Mouse (Mus musculus): ENCODE data around the gene Cbl. TPM values are rescaled to one million over a fixed set of nuclear protein-coding genes. Genes with fewer than 3 reads are reported as not detected.

Cbl gene
- polyA plus RNA-seq, 1 experiment from 2014 or later = 20.2 TPM

GRCm38 (mm10) chr9:44108269-44109055 lies 125.4 kb downstream of the Cbl start:
- in situ Hi-C loops (cut with MboI; ENCODE audit: low pct_unique_long_range_greater_than_20kb) = no loop called here
- CTCF ChIA-PET = interaction anchor here (1.3 to 1.8 kb wide), 5 partner anchors 11 to 34 kb away, joined by 3 to 6 read pairs (median 5); no protein-coding TSS in a partner anchor
- ATAC-seq (no peak), DNase-seq (ENCODE audit: low read depth, low spot score) (no peak)
- POLR2A ChIA-PET = interaction anchor here (1.1 kb wide), 1 partner anchor 125 kb away, joined by 3 read pairs; the partner anchor contains the start of gene Cbl
- TF ChIP-seq CTCF (IDR thresholded peaks at IDR 0.05) = no peak
- no peaks in the 10 kb centered on the region for H3K27me3 ChIP-seq

DNA sequence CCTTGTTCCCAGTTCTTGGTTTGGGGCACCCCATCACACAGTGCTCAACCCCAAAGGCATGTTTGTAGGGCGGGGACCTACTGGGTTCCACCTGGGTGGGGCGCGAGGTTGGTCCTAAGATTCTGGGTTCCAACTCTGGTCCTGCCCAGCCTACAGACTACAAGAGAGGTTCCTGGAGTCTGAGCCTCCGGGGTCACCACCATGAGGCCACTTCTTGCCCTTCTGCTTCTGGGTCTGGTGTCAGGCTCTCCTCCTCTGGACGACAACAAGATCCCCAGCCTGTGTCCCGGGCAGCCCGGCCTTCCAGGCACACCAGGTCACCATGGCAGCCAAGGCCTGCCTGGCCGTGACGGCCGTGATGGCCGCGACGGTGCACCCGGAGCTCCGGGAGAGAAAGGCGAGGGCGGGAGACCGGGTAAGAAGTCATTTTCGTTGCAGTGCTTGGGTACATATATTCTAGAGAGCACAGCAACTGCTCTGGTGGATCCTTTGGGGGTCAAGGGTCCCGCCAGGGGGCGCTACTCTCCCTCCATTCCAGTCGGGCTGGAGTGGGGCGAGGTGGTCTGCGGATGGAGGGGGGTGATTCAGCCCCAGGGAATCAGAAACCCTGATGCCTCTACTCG lies 126.2 kb downstream of the Cbl start:
- in situ Hi-C loops (cut with MboI; ENCODE audit: low pct_unique_long_range_greater_than_20kb) = no loop called here
- ChIA-PET POLR2A (interaction anchor here (1.1 to 1.7 kb wide), 2 partner anchors 29 to 126 kb away, joined by 3 read pairs; partner anchors contain the start of gene Cbl), CTCF (no interaction called here)
- no peaks in the 10 kb centered on the region for H3K27me3 ChIP-seq
- DNase-seq (ENCODE audit: low read depth, low spot score) (no peak), ATAC-seq (no peak)
- TF ChIP-seq CTCF (IDR thresholded peaks at IDR 0.05) = no peak

DNA sequence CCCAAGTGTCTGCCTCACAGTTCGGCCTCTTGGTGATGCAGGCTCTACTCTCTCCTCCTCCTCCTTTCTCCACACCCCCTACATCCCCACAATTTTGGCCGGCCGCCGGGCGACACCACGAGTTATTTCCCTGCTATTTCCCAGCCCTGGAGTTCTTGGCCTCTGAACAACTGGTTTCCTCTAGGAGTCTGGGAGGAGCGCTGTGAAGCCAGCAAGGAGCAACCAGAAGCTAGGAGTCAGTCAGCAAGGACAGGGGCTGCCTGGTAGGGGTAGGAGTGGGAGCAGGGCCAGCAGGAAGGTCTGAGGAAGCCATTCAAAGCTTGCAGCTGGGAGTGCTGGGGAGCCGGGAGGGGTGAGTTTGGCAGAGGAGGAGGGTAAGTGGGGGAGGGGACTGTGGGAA lies 126.7 kb downstream of the Cbl start, which contains the start of gene C1qtnf5:
C1qtnf5 (plus strand) TSS at position 136 of the 400 bp plus-strand sequence.
- in situ Hi-C loops (cut with MboI; ENCODE audit: low pct_unique_long_range_greater_than_20kb) = no loop called here
- CTCF ChIA-PET = no interaction called here

DNA sequence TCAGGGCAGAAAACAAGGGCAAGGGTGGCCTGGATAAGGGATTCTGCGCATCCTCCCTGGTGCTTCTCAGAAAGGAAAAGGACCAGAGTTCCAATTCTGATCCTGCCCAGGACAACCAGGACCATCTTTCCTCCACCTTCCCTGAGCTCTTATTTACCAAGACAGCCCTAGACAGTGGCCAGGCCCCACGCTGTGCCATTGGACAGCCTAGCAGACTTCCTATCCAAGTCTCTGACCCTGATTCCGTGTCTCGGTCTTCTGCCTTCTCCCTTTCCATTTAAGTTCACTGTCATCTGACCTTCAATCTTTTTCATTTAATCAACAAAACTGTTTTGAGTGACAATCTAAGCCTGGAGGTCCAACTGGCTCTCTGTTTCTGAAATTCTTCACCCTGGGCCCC lies 127.3 kb downstream of the Cbl start:
- no peak for TF ChIP-seq CTCF (IDR thresholded peaks at IDR 0.05)
- no peaks in the 10 kb centered on the region for H3K27me3 ChIP-seq
- ChIA-PET POLR2A (interaction anchor here (0.7 to 1.7 kb wide), 2 partner anchors 9 to 28 kb away, joined by 3 to 4 read pairs; no protein-coding TSS in a partner anchor), CTCF (no interaction called here)
- in situ Hi-C loops (cut with MboI; ENCODE audit: low pct_unique_long_range_greater_than_20kb) = no loop called here
- ATAC-seq (no peak), DNase-seq (ENCODE audit: low read depth, low spot score) (no peak)

More for the DNA sequence above, 126.7 kb downstream of the Cbl start, which contains the start of gene C1qtnf5:
- ATAC-seq (no peak), DNase-seq (ENCODE audit: low read depth, low spot score) (no peak)
- TF ChIP-seq CTCF (IDR thresholded peaks at IDR 0.05) = no peak
- POLR2A ChIA-PET = interaction anchor here (1.7 kb wide), 1 partner anchor 29 kb away, joined by 3 read pairs; no protein-coding TSS in a partner anchor
- no peaks in the 10 kb centered on the region for H3K27me3 ChIP-seq

- POLR2A ChIA-PET = interaction anchor here (0.7 to 1.7 kb wide), 2 partner anchors 9 to 28 kb away, joined by 3 to 4 read pairs; no protein-coding TSS in a partner anchor
These were observed 127.7 kb downstream of the Cbl start for GRCm38 (mm10) chr9:44106182-44106581.

DNA sequence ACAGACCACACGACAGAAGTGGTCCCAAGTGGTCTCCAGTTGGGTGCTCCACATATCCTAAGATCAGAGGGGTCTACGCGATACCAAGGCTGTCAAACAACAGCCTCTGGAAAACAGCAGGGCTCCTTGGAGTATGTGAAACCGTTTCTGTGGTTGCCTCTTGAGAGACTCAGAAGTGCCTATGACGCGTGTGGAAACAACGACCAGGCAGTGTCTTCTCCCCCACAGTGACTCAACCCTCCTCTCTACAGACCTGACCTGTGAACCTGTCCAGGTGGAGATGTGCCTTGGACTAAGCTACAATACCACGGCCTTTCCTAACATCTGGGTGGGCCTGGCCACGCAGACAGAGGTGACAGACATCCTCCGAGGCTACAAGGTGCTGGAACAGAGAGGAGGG lies 128.1 kb downstream of the Cbl start:
- ATAC-seq = no peak
- CTCF ChIA-PET = no interaction called here
- TF ChIP-seq CTCF (IDR thresholded peaks at IDR 0.05) = no peak
- H3K27me3 ChIP-seq = no peaks in the 10 kb centered on the region
- DNase-seq (ENCODE audit: low read depth, low spot score) = no peak
- in situ Hi-C loops (cut with MboI; ENCODE audit: low pct_unique_long_range_greater_than_20kb) = no loop called here
- POLR2A ChIA-PET = interaction anchor here (0.7 to 1.7 kb wide), 2 partner anchors 9 to 27 kb away, joined by 3 to 4 read pairs; no protein-coding TSS in a partner anchor

More at GRCm38 (mm10) chr9:44106182-44106581, 127.7 kb downstream of the Cbl start:
- H3K27me3 ChIP-seq = no peaks in the 10 kb centered on the region
- ATAC-seq (no peak), DNase-seq (ENCODE audit: low read depth, low spot score) (no peak)
- CTCF ChIA-PET = no interaction called here
- no peak for TF ChIP-seq CTCF (IDR thresholded peaks at IDR 0.05)
- in situ Hi-C loops (cut with MboI; ENCODE audit: low pct_unique_long_range_greater_than_20kb) = no loop called here

- TF ChIP-seq CTCF (IDR thresholded peaks at IDR 0.05) = no peak
- POLR2A ChIA-PET = no interaction called here
- H3K27me3 ChIP-seq = no peaks in the 10 kb centered on the region
- CTCF ChIA-PET = interaction anchor here (1.0 kb wide), 1 partner anchor 10 kb away, joined by 4 read pairs; no protein-coding TSS in a partner anchor
- in situ Hi-C loops (cut with MboI; ENCODE audit: low pct_unique_long_range_greater_than_20kb) = no loop called here
- ATAC-seq (no peak), DNase-seq (ENCODE audit: low read depth, low spot score) (no peak)
These were observed 129.0 kb downstream of the Cbl start for GRCm38 (mm10) chr9:44104881-44105280.

DNA sequence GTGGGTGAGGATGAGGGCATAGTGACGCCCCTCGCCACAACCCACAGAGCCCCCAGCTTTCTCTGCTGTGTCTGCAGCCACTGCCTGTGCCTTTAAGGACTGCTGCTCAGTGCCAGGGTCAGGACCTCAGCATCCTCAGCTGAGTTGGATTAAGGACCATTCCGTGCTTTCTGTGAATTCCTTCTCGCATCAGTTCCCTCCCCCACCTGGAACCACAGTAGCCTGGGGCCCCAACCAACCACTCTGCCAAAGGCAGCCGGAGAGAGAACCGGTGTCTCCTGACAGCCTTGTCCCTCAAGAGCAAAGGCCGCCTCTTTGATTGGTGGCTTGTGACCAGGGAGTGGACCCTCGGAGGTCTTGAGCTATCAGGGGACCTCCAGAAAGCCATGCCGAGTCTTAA lies 132.4 kb downstream of the Cbl start, which contains the start of gene Mfrp:
Mfrp (plus strand) TSS at position 240 of the 400 bp plus-strand sequence.
- DNase-seq (ENCODE audit: low read depth, low spot score) (no peak), ATAC-seq (no peak)
- no peak for TF ChIP-seq CTCF (IDR thresholded peaks at IDR 0.05)

GRCm38 (mm10) chr9:44096536-44096935 lies 137.3 kb downstream of the Cbl start:
- DNase-seq (ENCODE audit: low read depth, low spot score) (no peak), ATAC-seq (no peak)
- CTCF ChIA-PET = interaction anchor here (1.2 to 3.4 kb wide), 4 partner anchors 13 to 39 kb away, joined by 3 to 24 read pairs (median 6); no protein-coding TSS in a partner anchor
- no peak for TF ChIP-seq CTCF (IDR thresholded peaks at IDR 0.05)
- no peaks in the 10 kb centered on the region for H3K27me3 ChIP-seq
- in situ Hi-C loops (cut with MboI; ENCODE audit: low pct_unique_long_range_greater_than_20kb) = no loop called here
- POLR2A ChIA-PET = no interaction called here

More for the DNA sequence above, 132.4 kb downstream of the Cbl start, which contains the start of gene Mfrp:
- ChIA-PET CTCF (no interaction called here), POLR2A (no interaction called here)
- in situ Hi-C loops (cut with MboI; ENCODE audit: low pct_unique_long_range_greater_than_20kb) = no loop called here
- no peaks in the 10 kb centered on the region for H3K27me3 ChIP-seq

- no peaks in the 10 kb centered on the region for H3K27me3 ChIP-seq
- in situ Hi-C loops (cut with MboI; ENCODE audit: low pct_unique_long_range_greater_than_20kb) = no loop called here
- no peak for TF ChIP-seq CTCF (IDR thresholded peaks at IDR 0.05)
- ChIA-PET POLR2A (no interaction called here), CTCF (interaction anchor here (1.2 to 3.4 kb wide), 5 partner anchors 14 to 112 kb away, joined by 3 to 24 read pairs (median 6); no protein-coding TSS in a partner anchor)
- DNase-seq (ENCODE audit: low read depth, low spot score) (no peak), ATAC-seq (no peak)
These were observed 138.1 kb downstream of the Cbl start for GRCm38 (mm10) chr9:44095781-44096180.

Measured in Patski (cell line).